Mouse (Mus musculus): ENCODE measurements around the gene Hsd3b2. TPM values are rescaled to one million over a fixed set of nuclear protein-coding genes. Genes with fewer than 3 reads are reported as not detected.

Hsd3b2 gene
- polyA plus RNA-seq (2015; fragmentation: Illumina TruSeq; extraction: RNeasy Lipid Tissue Mini Kit (QIAGEN cat#74804); ENCODE audit: low read depth, low replicate concordance), result not detected

GRCm38 (mm10) chr3:98724376-98724775 is at the start of gene Hsd3b2:
TSS of gene Hsd3b2 (minus strand) at chr3:98724543.

Other genes with a start within 250 kb of the Hsd3b2 start
- gene Hsd3b4, start 214.0 kb downstream of the Hsd3b2 start, polyA plus RNA-seq (2015; fragmentation: Illumina TruSeq; extraction: RNeasy Lipid Tissue Mini Kit (QIAGEN cat#74804); ENCODE audit: low read depth, low replicate concordance), result not detected
- not detected for gene Gm10681, start 135.7 kb downstream of the Hsd3b2 start, polyA plus RNA-seq (2015; fragmentation: Illumina TruSeq; extraction: RNeasy Lipid Tissue Mini Kit (QIAGEN cat#74804); ENCODE audit: low read depth, low replicate concordance)
- not detected for gene Hsd3b5, start 94.3 kb downstream of the Hsd3b2 start, polyA plus RNA-seq (2015; fragmentation: Illumina TruSeq; extraction: RNeasy Lipid Tissue Mini Kit (QIAGEN cat#74804); ENCODE audit: low read depth, low replicate concordance)
- not detected for gene Hsd3b3, start 38.6 kb upstream of the Hsd3b2 start, polyA plus RNA-seq (2015; fragmentation: Illumina TruSeq; extraction: RNeasy Lipid Tissue Mini Kit (QIAGEN cat#74804); ENCODE audit: low read depth, low replicate concordance)
- not detected for gene Hsd3b6, start 89.9 kb upstream of the Hsd3b2 start, polyA plus RNA-seq (2015; fragmentation: Illumina TruSeq; extraction: RNeasy Lipid Tissue Mini Kit (QIAGEN cat#74804); ENCODE audit: low read depth, low replicate concordance)
- gene Hsd3b1, start 135.3 kb upstream of the Hsd3b2 start, polyA plus RNA-seq (2015; fragmentation: Illumina TruSeq; extraction: RNeasy Lipid Tissue Mini Kit (QIAGEN cat#74804); ENCODE audit: low read depth, low replicate concordance), result not detected
- gene Hao2, start 168.7 kb upstream of the Hsd3b2 start, polyA plus RNA-seq (2015; fragmentation: Illumina TruSeq; extraction: RNeasy Lipid Tissue Mini Kit (QIAGEN cat#74804); ENCODE audit: low read depth, low replicate concordance), result not detected